Mouse (Mus musculus) thymus, postnatal 10 days (tissue): ENCODE results near the gene Xrra1.
"Not testable (repeated sequence)": the region's sequence is repeated elsewhere in the genome, so short reads cannot be mapped to it uniquely, and the experiment has no call there.

Experiments used
- DNase-seq, 2 experiments: peaks; one replicate each; pipeline ENCODE4 v3.0.0; 2021; ENCODE audit warnings: low spot score in 2 of 2

The Xrra1 gene

GRCm38 (mm10) chr7:99953442-99954098, 94.7 kb downstream of the Xrra1 start:
- DNase-seq, result no peak

DNA sequence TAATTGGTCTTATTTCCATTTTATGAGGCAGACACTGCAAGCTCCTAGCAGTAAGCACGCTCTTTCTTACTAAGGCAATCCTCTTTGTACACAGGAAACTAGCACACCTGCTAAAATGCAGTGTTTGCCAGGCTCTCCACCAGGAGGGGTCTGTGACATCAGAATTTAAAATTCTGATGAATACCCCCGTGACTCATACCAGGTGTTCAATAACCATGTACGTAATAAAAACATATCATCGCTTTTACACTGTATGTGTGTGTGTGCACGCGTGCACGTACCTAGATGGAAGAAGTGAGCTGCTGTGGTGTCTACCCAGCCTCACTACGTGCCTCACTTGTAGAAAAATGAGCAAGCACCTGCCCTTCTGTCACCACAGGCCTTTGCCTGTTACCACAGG, 95.3 kb downstream of the Xrra1 start:
- DNase-seq, result peak; percentile 27 to 44

DNA sequence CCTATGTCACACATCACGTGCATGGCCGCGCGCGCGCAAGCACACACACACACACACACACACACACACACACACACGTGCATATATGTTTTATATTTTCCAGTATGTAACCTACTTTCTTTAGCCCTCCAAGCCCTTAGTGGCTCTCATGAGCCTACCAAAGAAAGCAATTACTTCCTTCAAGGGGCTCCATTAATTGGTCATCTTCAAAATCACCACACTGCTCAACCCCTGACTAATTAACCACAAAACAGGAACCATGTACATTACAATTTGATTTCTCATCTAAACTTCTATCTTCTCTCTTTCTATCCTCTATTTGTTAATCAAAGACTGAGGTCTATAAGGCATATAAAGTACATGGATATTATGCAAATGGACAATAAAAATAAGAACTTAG, 97.2 kb downstream of the Xrra1 start:
- no peak for DNase-seq

DNA sequence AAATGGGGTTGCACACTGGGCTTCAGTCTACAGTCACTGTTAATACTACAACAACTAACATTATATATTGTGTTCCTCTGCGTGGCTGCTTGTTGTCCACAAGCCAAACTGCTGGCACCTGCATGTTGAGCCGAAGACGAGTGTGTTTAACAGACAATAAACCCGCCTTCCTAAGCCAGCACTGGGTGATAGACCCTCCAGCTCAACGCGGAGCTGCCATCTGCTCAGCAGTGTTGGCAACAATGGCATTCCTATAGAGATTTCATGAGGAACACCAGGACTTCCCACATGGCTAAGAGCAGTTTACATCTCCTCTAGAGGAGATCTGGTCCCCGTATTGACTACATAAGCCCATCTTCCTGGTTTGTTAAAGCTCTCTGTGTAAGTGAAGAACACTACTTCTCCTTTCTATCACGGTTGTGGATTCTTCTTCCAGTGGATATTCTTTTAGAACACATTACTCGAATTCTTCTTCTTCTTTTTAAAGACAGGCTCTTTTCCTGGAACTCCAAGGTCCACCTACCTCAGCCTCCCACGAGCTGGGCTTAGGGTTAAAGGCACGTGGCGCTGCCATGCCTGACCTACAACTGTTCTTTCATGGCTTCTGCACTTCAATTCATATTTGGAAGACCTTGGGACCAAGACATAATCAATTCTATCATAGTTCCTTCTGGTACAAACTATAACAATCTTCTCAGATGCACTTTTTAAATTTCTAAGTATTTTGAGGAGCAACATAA, 98.5 kb downstream of the Xrra1 start:
- no peak for DNase-seq

DNA sequence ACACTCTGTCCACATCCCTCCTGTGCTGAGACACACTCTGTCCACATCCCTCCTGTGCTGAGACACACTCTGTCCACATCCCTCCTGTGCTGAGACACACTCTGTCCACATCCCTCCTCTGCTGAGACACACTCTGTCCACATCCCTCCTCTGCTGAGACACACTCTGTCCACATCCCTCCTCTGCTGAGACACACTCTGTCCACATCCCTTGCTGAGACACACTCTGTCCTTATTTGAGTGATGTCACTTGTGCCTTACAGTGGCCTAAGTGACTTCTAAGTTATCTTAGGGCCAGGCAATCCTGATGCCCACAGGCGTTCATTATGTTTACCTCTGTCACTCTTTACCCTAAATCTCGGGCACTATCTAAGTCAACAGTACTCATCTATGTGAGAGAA, 101.7 kb downstream of the Xrra1 start:
- DNase-seq, result not testable (repeated sequence)

GRCm38 (mm10) chr7:99961518-99961917, 102.6 kb downstream of the Xrra1 start:
- DNase-seq, result no peak

GRCm38 (mm10) chr7:99962536-99963236, 103.8 kb downstream of the Xrra1 start:
- no peak for DNase-seq

- DNase-seq, result no peak
Measured at GRCm38 (mm10) chr7:99963237-99963860, 104.4 kb downstream of the Xrra1 start.

DNA sequence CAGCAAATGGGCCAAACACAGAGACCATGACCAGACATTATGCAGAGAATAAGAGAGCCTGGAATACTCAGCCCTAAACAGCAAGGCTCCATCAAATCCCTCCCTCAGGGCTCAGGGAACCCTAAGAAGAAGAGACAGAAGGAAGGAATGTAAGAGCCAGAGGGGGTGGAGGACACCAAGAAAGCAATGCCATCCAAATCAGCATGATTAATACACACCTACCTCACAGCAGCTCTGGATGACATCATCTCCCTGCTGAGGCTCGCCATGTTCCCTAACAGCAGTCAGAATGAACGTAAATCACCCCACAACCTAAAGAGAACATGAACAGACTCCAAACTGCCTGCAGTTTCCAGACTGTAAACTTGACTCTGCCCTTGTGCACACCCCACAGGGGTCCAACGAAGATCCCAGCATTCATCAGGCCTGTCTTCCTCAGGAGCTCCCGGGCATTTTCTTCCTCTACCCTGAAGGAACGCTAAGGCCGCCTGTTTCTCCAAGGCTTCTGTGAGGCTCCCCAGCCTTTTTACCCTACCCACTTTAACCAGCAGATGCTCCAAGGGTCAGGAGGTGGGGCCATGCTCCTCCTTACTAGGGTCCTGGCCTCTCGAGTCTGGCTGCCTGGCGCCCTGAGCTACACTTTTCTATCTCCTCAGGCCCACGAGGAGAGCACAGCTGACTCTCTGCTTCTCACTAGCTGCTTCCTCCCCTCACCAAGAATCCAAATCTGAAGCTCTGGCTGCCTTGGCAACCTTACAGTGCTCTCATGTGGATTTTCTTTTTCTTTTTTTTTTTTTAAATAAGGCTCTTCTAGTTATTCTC, 106.3 kb downstream of the Xrra1 start:
- no peak for DNase-seq

DNA sequence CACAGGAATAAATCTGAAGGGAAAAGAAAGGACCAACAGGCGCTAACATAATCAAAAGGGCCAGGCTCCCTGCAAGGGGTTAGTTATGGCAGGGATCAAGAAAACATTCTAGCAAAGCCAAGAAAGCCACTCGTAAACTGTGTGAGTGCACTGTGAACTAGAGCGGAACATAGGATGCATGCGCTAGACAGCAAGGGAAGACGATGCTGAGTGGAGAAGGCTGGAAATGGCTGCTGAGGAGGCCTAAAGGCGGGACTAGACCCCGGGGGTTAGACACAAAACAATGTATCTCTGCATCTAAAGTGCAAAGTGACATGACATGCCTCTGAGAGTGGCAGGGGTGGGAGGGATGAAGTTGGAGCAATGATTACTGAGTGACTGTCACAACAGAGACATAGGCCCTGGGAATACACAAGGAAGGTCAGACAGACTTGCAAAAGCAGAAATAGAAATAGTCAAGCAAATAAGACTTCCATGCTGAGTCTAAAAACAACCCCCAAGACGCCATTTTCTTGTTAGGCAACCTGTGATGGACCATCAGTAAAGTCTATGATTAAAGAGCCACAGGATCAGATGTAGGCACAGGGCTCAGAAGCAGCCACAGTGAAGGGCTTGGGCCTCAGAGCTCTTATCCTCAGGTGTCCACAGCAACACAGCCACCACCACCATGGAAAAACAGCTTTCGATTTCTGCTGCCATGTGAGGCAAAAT, 107.2 kb downstream of the Xrra1 start:
- DNase-seq, result no peak
